Mouse (Mus musculus) olfactory bulb, adult 2 months (tissue): ENCODE results near the gene Amn1. TPM values are rescaled to one million over a fixed set of nuclear protein-coding genes. Genes with fewer than 3 reads are reported as not detected.
"Not testable (repeated sequence)": the region's sequence is repeated elsewhere in the genome, so short reads cannot be mapped to it uniquely, and the experiment has no call there.

Source experiments
- H3K27ac ChIP-seq: fragments of 200-500 bp; 2 replicates; pipeline ENCODE4 v1.5.1; 2012; ENCODE audit warnings: low read depth, low read length; ENCODE audit not compliant: insufficient read depth
- H3K4me1 ChIP-seq: fragments of 200-500 bp; 2 replicates; pipeline ENCODE4 v1.6.1; 2012; ENCODE audit warnings: low read length; ENCODE audit not compliant: control insufficient read depth, insufficient read depth
- H3K4me3 ChIP-seq: fragments of 200-500 bp; 2 replicates; pipeline ENCODE4 v1.5.1; 2012; ENCODE audit warnings: mild to moderate bottlenecking, low read depth, low read length, moderate library complexity; ENCODE audit not compliant: insufficient read depth
- CTCF ChIP-seq: fragments of 200-500 bp; IDR thresholded peaks from 2 replicates; pipeline ENCODE4 v1.5.1; 2012; ENCODE audit warnings: low read depth, mild to moderate bottlenecking, low read length, moderate library complexity; ENCODE audit not compliant: insufficient read depth
- POLR2A ChIP-seq: fragments of 200-500 bp; IDR thresholded peaks from 2 replicates; pipeline ENCODE4 v1.6.1; 2012; ENCODE audit warnings: mild to moderate bottlenecking, low read depth, low read length, moderate library complexity; ENCODE audit not compliant: insufficient read depth
- WGBS: fragments of 180-500 bp; shearing (Covaris S2); methylation state at CpG from one replicate; pipeline ENCODE4 v1.1.7; 2018; 5-methylcytosine and 5-hydroxymethylcytosine counted together
- polyA plus RNA-seq: library from polyadenylated mRNA; stranded (reverse); fragments of >200 nt; gene quantifications from 2 replicates; pipeline ENCODE4 v1.2.4, GENCODE M21; 2012; ENCODE audit warnings: low replicate concordance; ENCODE audit not compliant: missing spikeins, insufficient read depth, insufficient read length

Gene Amn1
- polyA plus RNA-seq, 1 experiment = not detected

- 34% methylated on average over 8 of the region's 8 CpGs for WGBS
- TF ChIP-seq CTCF = no peak
- TF ChIP-seq POLR2A = no peak
- Histone ChIP-seq H3K4me1 (no peaks in the 10 kb centered on the region), H3K27ac (no peak overlapping the region), H3K4me3 (peak overlapping the region; percentile 93)
Observed at GRCm38 (mm10) chr6:149188925-149189257, 379 bp upstream of the Amn1 start.

- TF ChIP-seq POLR2A (no peak), CTCF (no peak)
- Histone ChIP-seq H3K4me3 (no peak overlapping the region), H3K27ac (no peak overlapping the region), H3K4me1 (no peaks in the 10 kb centered on the region)
- WGBS = 44% methylated on average over 1 of the region's 1 CpGs
Observed at GRCm38 (mm10) chr6:149187371-149187770, 1.1 kb downstream of the Amn1 start.

GRCm38 (mm10) chr6:149184007-149184406, 4.5 kb downstream of the Amn1 start:
- Histone ChIP-seq H3K4me3 (no peak overlapping the region), H3K4me1 (no peaks in the 10 kb centered on the region), H3K27ac (no peak overlapping the region)
- WGBS = 98% methylated on average over 1 of the region's 1 CpGs
- TF ChIP-seq CTCF (no peak), POLR2A (no peak)

- TF ChIP-seq CTCF (no peak), POLR2A (no peak)
- H3K4me1 ChIP-seq = no peaks in the 10 kb centered on the region
- H3K27ac ChIP-seq = no peak overlapping the region
- no peak overlapping the region for H3K4me3 ChIP-seq
Observed at GRCm38 (mm10) chr6:149179064-149179463, 9.4 kb downstream of the Amn1 start.

- Histone ChIP-seq H3K4me3 (no peak overlapping the region), H3K4me1 (no peaks in the 10 kb centered on the region), H3K27ac (no peak overlapping the region)
- WGBS = 68% methylated on average over 3 of the region's 3 CpGs
- TF ChIP-seq POLR2A = no peak
- no peak for TF ChIP-seq CTCF
Observed at GRCm38 (mm10) chr6:149174932-149175570, 13.5 kb downstream of the Amn1 start.

GRCm38 (mm10) chr6:149173831-149174625, 14.5 kb downstream of the Amn1 start:
- WGBS = 89% methylated on average over 4 of the region's 4 CpGs
- Histone ChIP-seq H3K4me1 (no peaks in the 10 kb centered on the region), H3K27ac (no peak overlapping the region), H3K4me3 (no peak overlapping the region)
- TF ChIP-seq POLR2A = no peak
- TF ChIP-seq CTCF = no peak

GRCm38 (mm10) chr6:149169965-149170364, 18.5 kb downstream of the Amn1 start:
- H3K4me3 ChIP-seq, H3K27ac ChIP-seq, H3K4me1 ChIP-seq: not testable (repeated sequence)
- WGBS = 95% methylated on average over 4 of the region's 4 CpGs

GRCm38 (mm10) chr6:149168436-149168835, 20.1 kb downstream of the Amn1 start:
- Histone ChIP-seq H3K4me3 (no peak overlapping the region), H3K27ac (no peak overlapping the region), H3K4me1 (no peaks in the 10 kb centered on the region)
- WGBS = 96% methylated on average over 2 of the region's 2 CpGs
- TF ChIP-seq CTCF (no peak), POLR2A (no peak)

GRCm38 (mm10) chr6:149167672-149168071, 20.8 kb downstream of the Amn1 start:
- Histone ChIP-seq H3K4me1 (no peaks in the 10 kb centered on the region), H3K4me3 (no peak overlapping the region), H3K27ac (no peak overlapping the region)
- TF ChIP-seq CTCF = no peak
- TF ChIP-seq POLR2A = no peak
- 98% methylated on average over 1 of the region's 1 CpGs for WGBS

GRCm38 (mm10) chr6:149167038-149167437, 21.5 kb downstream of the Amn1 start:
- WGBS = 87% methylated on average over 3 of the region's 4 CpGs
- H3K27ac ChIP-seq, H3K4me3 ChIP-seq, H3K4me1 ChIP-seq: not testable (repeated sequence)
